Mouse (Mus musculus): Measurements from ENCODE around the gene Peak1.

DNA sequence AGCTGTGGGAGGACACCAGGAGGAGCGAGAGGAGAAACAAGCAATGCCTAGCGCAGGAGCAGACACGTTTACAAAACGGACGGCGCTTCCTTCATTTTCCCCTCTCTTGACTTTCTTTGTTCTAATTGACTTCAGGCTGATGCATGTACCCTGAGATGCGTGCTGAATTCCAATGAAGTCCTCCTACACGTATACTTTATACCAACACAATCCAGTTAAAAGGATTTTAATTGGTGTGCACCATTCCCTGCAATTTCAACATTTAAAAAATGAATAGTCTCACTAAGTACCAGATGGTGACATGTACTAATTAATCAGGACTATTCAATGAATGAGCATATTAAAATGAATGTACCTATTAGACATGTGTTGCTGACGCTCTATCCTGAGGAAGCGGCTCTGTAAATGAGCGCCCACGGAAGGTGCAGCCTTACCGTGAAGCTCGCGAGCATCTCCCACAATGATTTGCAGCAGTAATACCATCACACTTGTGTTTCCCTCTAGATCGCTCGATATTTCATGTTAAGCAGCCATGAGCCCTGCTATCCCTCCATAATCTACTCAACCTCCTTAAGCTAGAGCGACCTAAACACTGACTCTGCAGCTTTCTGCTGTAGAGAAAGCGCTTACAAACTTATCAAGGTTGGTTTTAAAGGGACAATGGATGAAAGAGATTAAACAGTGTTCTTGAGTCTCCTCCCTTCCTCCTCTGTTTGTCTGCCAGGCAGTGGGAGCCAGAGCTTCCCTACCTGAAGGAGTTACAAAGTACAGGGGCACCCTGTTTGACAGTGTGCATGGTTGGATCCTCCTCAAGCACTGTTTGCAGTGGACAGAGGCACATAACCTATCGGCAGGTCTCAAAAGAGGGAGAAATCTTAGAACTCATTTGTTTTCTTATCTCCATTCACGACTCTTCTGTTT is 146.3 kb downstream of the Peak1 start:
- no peak for TF ChIP-seq POLR2A (IDR thresholded peaks at IDR 0.05; ENCODE audit: borderline replicate concordance, extremely low read depth, insufficient read depth, insufficient read length, poor library complexity, severe bottlenecking)
- TF ChIP-seq CTCF (IDR thresholded peaks at IDR 0.05; ENCODE audit: borderline replicate concordance, extremely low read depth, insufficient read depth, insufficient read length): no peak

Data from brain, embryonic 14.5 days (tissue).